Mouse (Mus musculus) myocyte (in vitro differentiated cells): ENCODE data around the gene Msi2.

ENCODE experiments used
- CEBPB ChIP-seq: IDR thresholded peaks from 2 replicates; pipeline ENCODE4 v1.6.1; 2011; ENCODE audit warnings: mild to moderate bottlenecking, moderate library complexity; ENCODE audit not compliant: poor library complexity, insufficient read depth, severe bottlenecking
- MAX ChIP-seq: IDR thresholded peaks from one replicate; pipeline ENCODE4 v1.6.1; 2011; ENCODE audit warnings: low read depth, mild to moderate bottlenecking, control low read depth
- POLR2A ChIP-seq: IDR thresholded peaks from one replicate; pipeline ENCODE4 v1.6.1; 2011; ENCODE audit warnings: low read depth, mild to moderate bottlenecking, control low read depth, moderate library complexity; ENCODE audit not compliant: insufficient read length
- POLR2AphosphoS2 ChIP-seq: IDR thresholded peaks from one replicate; pipeline ENCODE4 v1.6.1; 2011; ENCODE audit warnings: low read depth, control low read depth; ENCODE audit not compliant: insufficient read length
- TCF12 ChIP-seq: IDR thresholded peaks from one replicate; pipeline ENCODE4 v1.6.1; 2011; ENCODE audit warnings: mild to moderate bottlenecking, control low read depth; ENCODE audit not compliant: poor library complexity, insufficient read depth, severe bottlenecking
- TCF3 ChIP-seq: IDR thresholded peaks from one replicate; pipeline ENCODE4 v1.6.1; 2011; ENCODE audit warnings: low read depth, control low read depth; ENCODE audit not compliant: insufficient read length
- USF1 ChIP-seq: IDR thresholded peaks from one replicate; pipeline ENCODE4 v1.6.1; 2011; ENCODE audit warnings: low read depth, mild to moderate bottlenecking, control low read depth, moderate library complexity

GRCm38 (mm10) chr11:88307616-88308543, 410.4 kb downstream of the Msi2 start:
- TF ChIP-seq MAX (no peak), TCF12 (no peak), POLR2AphosphoS2 (no peak), POLR2A (no peak), CEBPB (no peak), USF1 (no peak), TCF3 (no peak)
